Mouse (Mus musculus) adrenal gland, adult 18-20 months (tissue): ENCODE results near the gene Cdk2ap2. TPM values are rescaled to one million over a fixed set of nuclear protein-coding genes. Genes with fewer than 3 reads are reported as not detected.
"Not testable (repeated sequence)": the region's sequence is repeated elsewhere in the genome, so short reads cannot be mapped to it uniquely, and the experiment has no call there.

Experiments
- DNase-seq, 2 experiments: peaks; one replicate each; pipeline ENCODE4 v3.0.0; 2021 to 2022; ENCODE audit warnings: low spot score in 2 of 2
- total RNA-seq, 2 experiments: library from RNA; stranded (reverse); gene quantifications; 1 replicate in 1 of 2; 2 replicates in 1 of 2; pipeline ENCODE4 v1.2.3; 2021

Gene Cdk2ap2
- total RNA-seq, 2 experiments from 2014 or later: 125 to 147 TPM

DNA sequence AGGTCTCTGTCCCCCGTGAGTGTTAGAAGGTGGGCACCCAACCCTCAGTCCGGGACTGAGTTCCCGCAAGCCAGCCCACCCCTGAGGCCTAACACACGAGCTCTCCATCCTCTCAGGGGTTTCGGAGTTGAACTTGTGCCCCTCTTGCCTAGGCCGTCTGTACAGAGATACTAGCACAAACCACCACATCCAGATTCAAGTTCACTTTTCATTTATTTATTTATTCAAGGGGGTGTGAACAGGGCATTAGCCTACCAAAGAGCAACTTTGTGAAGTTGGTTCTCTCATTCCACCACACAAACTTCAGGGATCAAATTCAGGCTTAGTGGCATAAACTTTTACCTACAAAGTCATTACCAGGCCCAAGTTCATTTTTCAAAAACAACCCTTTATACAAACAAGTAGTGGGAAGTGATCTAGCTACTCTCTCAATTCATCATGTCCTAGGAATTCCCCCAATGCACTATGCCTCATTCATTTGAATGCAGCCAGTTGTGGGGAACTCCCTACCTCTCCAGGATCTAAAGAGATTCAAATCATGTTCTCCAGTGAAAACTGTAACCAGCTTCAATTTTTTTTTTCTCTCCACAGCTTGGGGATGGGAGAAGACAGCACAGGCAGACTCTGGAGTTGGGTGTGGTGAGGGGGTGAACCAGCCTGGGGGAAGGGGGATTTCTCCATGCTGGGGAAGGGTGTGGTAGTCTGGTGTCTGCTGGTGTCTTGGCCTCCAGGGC, 38.4 kb downstream of the Cdk2ap2 start:
- DNase-seq: not testable (repeated sequence)

DNA sequence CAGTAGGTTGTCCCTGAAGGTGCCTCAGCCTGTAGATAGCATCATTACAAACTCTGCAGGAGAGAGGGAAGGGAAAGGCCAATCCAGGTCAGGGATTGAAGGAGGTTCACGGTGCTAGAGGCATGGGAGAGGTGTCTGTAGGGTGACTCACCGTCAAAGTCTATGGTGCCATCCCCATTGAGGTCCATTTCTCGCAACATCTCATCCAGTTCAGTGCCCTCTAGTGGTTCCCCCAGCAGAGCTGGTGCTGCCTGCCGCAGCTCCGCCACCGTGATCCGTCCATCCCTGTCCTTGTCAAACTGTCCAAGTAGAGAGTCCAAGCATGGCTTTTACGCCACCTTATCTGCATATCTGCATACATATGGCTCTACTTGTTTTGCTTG, 39.0 kb downstream of the Cdk2ap2 start:
- DNase-seq: not testable (repeated sequence)

DNA sequence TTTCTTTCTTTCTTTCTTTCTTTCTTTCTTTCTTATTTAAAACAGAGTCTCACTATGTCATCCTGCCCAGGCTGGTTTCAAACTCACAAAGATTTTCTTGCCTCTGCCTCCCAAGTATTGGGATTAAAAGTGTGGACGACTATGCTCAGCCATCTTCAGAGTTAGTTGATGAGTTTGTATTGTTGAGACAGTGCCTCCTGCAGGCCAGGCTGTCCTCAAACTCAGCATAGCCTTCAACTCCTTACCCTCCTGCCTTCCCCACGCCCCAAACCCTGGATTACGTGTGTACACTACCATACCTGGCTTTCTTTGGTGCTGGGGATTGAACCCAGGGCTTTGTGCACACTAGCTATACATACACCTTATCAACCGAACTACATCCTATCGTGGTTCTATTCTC, 39.5 kb downstream of the Cdk2ap2 start:
- no peak for DNase-seq

DNA sequence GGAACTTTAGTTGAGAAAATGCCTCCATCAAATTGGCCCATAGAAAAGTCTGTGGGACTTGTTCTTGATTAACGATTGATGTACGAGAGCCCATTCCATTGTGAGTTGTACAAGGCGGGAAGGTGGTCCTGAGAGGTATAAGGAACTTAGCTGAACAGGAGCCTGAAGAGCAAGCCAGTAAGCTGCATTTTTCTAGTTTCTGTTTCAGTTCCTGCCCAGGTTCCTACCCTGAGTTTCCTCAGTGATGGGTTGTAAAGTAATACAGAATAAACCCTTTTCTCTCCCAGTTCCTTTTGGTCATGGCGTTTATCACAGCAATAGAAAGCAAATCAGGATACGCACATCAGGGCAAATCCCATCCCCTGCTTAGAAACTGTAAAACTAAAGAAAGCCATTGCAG, 40.9 kb downstream of the Cdk2ap2 start:
- DNase-seq: no peak

DNA sequence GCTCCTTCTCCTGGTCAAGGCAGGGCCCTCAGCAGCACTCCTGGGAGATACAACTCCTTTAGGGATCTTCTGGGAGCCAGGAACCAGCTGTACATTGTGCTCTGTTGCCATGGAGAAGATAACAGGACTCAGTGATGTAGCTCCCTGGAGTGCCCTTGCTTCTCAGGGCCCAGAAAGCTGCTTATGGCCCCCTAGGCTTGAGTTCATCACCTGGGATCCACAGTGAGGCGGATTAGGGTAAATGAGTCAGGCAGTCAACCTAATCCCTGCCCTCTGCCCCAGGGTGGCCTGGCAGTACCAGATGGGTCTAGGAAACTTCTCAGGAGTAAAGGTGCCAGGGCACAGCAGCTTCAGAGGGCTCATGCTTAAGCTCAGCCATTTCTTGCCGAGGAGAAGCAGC, 42.5 kb downstream of the Cdk2ap2 start, which contains the start of gene Gpr152:
Gene Gpr152, plus strand, starts transcription at position 342 of the 400 bp plus-strand sequence.
- no peak for DNase-seq

DNA sequence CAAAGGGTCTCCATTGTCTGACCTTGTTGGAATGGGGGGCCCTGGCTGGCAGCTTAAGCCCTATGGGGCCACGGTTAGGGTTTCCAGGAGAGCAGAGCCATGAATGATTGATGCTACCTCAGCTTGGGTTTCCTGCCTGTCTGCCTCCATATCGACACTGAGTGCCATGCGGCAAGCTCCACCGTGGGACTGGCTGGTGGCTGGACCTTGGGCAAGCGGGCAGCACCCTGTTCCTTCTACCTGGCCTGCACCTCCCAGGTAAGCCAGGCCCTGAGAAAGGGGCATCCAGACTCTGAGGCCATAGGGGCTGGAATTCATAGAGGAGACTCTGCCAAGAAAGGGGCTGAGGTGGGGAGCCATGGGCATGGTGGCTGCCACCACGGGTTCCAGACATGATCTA, 43.2 kb downstream of the Cdk2ap2 start:
- no peak for DNase-seq

DNA sequence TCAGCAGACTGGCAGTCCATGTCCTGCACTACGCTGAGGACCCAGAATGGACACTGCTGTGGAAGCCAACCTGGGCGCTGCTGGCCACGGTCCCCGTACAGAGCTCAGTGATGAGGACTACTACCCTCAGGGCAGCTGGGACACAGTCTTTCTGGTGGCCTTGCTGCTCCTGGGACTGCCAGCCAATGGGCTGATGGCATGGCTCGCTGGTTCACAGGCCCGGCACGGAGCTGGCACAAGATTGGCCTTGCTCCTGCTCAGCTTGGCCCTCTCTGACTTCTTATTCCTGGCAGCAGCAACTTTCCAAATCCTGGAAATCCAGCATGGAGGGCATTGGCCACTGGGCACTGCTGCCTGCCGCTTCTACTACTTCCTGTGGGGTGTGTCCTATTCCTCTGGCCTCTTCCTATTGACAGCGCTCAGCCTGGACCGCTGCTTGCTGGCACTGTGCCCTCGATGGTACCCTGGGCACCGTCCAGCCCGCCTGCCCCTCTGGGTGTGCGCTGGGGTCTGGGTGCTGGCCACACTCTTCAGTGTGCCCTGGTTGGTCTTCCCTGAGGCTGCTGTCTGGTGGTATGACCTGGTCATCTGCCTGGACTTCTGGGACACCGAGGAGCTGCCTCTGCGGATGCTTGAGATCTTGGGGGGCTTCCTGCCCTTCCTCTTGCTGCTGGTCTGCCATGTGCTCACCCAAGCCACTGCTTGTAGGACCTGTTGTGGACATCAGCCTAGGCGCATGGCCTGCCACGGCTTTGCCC, 45.6 kb downstream of the Cdk2ap2 start:
- no peak for DNase-seq

DNA sequence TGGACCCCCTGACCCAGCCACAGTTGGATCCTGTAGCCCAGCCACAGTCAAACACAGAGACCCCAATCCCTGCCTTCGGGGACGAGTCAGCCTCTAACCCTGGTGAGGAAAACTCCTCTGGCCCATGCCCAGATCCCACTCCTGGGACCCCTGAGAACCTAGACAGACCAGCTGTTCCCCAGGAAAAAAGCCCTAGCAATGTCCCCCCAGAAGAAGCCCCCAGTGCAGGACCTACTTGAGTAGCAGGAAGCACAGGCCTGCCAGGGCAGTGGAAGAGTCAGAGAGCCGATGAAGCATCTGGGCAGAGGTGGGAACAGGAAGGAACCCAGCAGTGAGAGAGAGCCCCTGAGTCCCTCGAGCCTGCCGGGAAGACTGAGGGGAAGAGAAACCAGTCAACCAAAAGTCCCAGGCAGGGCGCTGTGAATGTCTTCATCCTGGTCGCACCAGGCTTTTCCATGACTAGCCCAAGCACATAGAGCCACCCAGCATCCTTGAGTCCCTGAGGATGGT, 46.8 kb downstream of the Cdk2ap2 start, which contains the start of gene Cabp4:
Gene Cabp4, minus strand, starts transcription at position 275 of the 510 bp plus-strand sequence.
- DNase-seq: no peak

DNA sequence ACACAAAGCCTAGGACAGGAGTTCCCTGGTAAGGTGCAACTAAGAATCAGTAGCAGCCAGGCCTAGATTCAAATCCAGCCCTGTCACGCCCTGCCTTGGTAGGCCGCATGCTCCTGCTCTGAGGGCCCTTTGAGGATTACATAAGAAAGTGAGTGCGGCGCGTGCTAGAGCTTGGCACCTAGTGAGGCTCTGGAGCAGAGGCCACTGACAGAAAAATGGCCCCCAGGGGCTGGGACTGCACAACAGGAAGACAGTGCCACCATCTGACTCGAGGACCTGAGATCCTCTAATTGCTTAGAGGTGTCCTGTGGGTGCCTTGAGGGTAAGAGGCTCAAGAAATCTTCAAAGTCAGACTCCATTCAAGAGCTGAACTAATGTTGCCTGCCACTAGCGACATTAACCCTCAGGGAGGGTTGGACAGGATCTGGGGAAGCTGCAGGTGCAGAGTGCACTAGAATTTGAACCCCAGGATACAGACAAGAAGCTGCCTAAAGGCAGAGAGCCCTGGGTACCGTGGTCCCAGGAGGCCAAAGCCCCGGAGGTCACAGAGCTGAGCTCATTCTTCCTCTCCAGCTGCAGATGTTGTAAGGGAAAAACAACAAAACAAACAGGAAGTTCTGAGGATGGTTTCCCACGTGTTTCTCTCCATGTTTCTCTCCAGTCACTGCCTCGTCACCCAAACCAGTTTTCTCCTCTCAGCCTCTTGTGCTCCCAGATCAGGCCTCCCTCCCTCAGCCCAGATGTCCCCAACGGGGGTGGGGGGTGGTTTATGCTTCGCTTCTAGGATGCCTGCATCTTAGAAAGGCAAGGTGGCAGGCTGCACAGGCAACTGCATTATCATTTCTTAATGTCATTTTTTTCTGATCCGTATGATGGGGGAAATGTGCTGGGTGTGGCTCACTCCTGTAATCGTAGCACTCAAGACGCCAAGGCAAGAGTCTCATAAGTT, 47.8 kb downstream of the Cdk2ap2 start:
- DNase-seq: no peak

DNA sequence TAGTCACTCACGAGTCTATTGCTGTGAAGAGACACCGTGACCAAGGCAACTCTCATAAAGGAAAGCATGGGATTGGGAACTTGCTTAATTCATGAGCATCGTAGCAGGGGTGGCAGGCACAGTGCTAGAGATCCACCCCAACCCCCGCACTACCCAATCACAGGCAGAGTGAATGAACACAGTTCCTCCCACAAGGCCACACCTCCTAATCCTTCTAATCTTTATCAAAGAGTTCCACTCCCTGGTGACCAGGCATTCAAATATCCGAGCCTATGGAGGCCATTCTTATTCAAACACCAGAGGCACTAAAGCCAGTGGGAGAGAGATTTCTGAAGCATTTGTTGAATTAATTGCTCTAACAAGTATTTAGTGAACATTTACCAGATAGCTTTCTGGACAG, 49.0 kb downstream of the Cdk2ap2 start:
- no peak for DNase-seq

DNA sequence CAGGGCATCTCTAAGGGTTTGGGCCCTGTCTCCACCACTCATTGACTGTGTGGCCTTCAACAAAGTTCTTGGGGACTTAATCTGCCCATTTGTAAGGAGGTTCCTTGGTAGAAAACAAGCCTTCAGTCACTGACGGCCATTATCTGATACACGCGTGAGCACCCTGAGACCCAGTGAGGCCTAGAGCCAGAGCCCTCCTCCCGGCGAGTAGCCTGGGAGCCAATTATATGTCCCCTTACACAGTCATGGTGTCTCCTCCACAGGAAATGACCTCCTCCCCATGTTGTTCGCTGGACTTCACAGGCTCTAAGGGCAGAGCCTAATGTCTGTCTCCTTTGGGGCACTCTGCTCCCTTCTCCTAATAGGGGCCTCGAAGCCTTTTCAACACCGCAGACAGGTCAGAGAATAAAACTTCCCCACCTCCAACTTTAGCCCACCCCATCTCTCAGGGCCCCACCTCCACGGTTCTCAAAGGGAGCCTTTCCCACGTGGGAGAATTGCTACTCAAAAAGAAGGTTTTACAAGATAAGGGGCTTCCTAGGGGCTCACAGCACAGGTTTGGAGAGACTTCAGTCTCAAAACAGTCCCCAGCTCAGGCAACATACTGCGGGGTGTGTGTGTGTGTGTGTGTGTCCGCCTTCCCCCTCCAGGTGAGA, 49.5 kb downstream of the Cdk2ap2 start:
- DNase-seq: no peak

DNA sequence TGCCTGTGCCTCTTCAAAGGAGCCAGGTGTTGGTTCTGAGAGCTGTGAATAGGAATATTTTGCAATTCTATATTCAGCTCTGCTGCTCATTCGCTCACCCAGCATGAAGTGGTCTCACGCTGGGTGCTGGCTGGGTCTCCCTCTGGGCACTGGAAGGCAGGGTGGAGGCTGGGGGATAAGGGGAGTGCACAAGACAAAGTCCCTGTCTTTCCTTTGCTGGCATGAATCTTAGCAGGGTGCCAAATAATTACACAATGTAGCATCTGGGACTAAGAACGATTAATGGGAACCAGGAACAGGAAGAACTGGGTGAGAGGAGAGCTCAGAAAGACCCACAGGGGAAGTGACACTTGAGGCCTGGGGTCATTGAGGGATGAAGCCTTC, 50.0 kb downstream of the Cdk2ap2 start:
- no peak for DNase-seq

DNA sequence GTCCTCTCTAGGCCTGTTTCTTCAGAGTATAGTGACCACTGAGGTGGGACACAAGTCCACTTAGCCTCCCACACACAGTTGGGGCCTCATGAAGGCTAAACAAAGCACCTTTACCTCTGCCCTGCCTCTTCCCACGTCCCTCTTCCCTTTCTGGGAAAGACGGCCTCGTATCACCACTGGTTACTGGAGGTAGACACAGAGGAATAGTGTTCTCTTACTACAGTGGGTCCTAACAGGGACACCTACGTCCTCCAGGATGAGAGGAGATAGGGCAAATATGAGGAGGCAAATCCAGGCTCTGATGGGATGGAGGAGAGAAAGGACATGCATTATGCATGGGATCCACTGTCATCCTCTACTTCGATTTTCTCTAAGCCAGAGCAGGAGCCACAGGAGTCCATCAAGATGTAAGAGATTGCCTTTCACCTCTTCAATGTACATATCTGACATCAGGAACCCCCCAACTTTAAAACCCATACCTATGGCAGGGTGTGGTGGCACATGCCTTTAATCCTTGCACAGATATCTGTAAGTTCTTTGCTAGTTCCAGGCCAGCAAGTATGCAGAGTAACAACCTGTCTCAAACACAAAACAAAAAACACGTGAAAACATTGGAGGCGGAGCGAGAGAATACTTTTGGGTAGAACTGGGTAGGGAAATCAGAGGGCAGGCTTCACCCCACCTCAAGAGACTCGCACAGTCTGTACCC, 51.0 kb downstream of the Cdk2ap2 start:
- no peak for DNase-seq

DNA sequence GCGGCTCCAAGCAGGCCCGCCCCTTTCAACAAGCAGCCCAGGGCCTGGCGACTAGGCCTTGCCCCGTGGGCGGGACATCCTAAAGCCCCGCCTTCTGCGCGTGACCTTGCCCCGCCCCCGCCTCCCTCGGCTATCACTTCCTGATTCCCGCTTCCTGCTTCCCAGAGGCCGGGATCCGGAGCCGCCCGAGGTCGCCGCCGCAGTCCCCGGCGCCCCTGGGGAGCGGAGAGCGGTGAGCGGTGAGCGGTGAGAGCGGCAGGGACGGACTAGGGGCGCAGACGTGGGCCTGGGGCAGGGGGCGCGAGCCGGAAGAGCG, 51.5 kb downstream of the Cdk2ap2 start, which contains the start of gene Coro1b:
Gene Coro1b, plus strand, starts transcription at position 129 of the 316 bp plus-strand sequence.
- peak; percentile 98 for DNase-seq

Other genes starting within 250 kb of the Cdk2ap2 start
- 100 to 1,000 TPM in 1 of 2 experiments, 10 to 100 TPM in 1; 82.1 to 271 TPM for gene Chka, start 245.4 kb upstream of the Cdk2ap2 start, total RNA-seq
- 10 to 100 TPM; 66.3 to 84.7 TPM for gene Tcirg1, start 190.0 kb upstream of the Cdk2ap2 start, total RNA-seq
- gene Ndufs8, start 184.4 kb upstream of the Cdk2ap2 start, total RNA-seq: 100 to 1,000 TPM; 344 to 380 TPM
- 100 to 1,000 TPM in 1 of 2 experiments, 10 to 100 TPM in 1; 14.4 to 169 TPM for gene Aldh3b1, start 167.4 kb upstream of the Cdk2ap2 start, total RNA-seq
- gene Unc93b1, start 162.0 kb upstream of the Cdk2ap2 start, total RNA-seq: 10 to 100 TPM; 53.3 to 64.4 TPM
- gene Aldh3b3, start 138.5 kb upstream of the Cdk2ap2 start, total RNA-seq: 1 to 10 TPM in 1 of 2 experiments, under 1 TPM in 1; 0.29 to 1.0 TPM
- 10 to 100 TPM in 1 of 2 experiments, 1 to 10 TPM in 1; 6.7 to 13.8 TPM for gene Aldh3b2, start 124.9 kb upstream of the Cdk2ap2 start, total RNA-seq
- gene Acy3, start 110.6 kb upstream of the Cdk2ap2 start, total RNA-seq: 10 to 100 TPM; 16.1 to 20.8 TPM
- gene Tbx10, start 104.4 kb upstream of the Cdk2ap2 start, total RNA-seq: not detected
- gene Nudt8, start 96.6 kb upstream of the Cdk2ap2 start, total RNA-seq: 10 to 100 TPM; 27.6 to 33.3 TPM
- gene Gm49405, start 96.6 kb upstream of the Cdk2ap2 start, total RNA-seq: 1 to 10 TPM; 1.1 TPM
- gene Doc2g, start 93.9 kb upstream of the Cdk2ap2 start, total RNA-seq: 1 to 10 TPM; 1.9 to 2.4 TPM
- gene Ndufv1, start 84.4 kb upstream of the Cdk2ap2 start, total RNA-seq: 100 to 1,000 TPM; 359 to 601 TPM
- 100 to 1,000 TPM; 392 to 420 TPM for gene Gstp1, start 59.2 kb upstream of the Cdk2ap2 start, total RNA-seq
- gene Gstp2, start 51.2 kb upstream of the Cdk2ap2 start, total RNA-seq: 10 to 100 TPM; 50.2 to 66.1 TPM
- gene Gstp3, start 37.6 kb upstream of the Cdk2ap2 start, total RNA-seq: 1 to 10 TPM; 2.0 to 2.1 TPM
- gene Cabp2, start 15.6 kb upstream of the Cdk2ap2 start, total RNA-seq: not detected
- gene Pitpnm1, start 2.8 kb downstream of the Cdk2ap2 start, total RNA-seq: 100 to 1,000 TPM in 1 of 2 experiments, 10 to 100 TPM in 1; 85.6 to 115 TPM
- gene Aip, start 28.7 kb downstream of the Cdk2ap2 start, total RNA-seq: 100 to 1,000 TPM; 119 to 121 TPM
- gene Gpr152, start 42.6 kb downstream of the Cdk2ap2 start, total RNA-seq: not detected
- under 1 TPM; 0.16 to 0.60 TPM for gene Cabp4, start 46.9 kb downstream of the Cdk2ap2 start, total RNA-seq
- 100 to 1,000 TPM; 145 to 150 TPM for gene Coro1b, start 51.4 kb downstream of the Cdk2ap2 start, total RNA-seq
- 1 to 10 TPM; 3.2 to 3.3 TPM for gene Ptprcap, start 56.4 kb downstream of the Cdk2ap2 start, total RNA-seq
- 10 to 100 TPM; 30.2 to 36.3 TPM for gene Rps6kb2, start 66.2 kb downstream of the Cdk2ap2 start, total RNA-seq
- gene Carns1, start 78.3 kb downstream of the Cdk2ap2 start, total RNA-seq: 1 to 10 TPM; 3.2 to 3.5 TPM
- gene Tbc1d10c, start 94.1 kb downstream of the Cdk2ap2 start, total RNA-seq: 1 to 10 TPM; 1.1 to 1.6 TPM
- gene Ppp1ca, start 94.9 kb downstream of the Cdk2ap2 start, total RNA-seq: 100 to 1,000 TPM; 353 to 384 TPM
- 1 to 10 TPM; 7.5 to 9.0 TPM for gene Rad9a, start 104.5 kb downstream of the Cdk2ap2 start, total RNA-seq
- 10 to 100 TPM in 1 of 2 experiments, 1 to 10 TPM in 1; 7.9 to 11.1 TPM for gene Clcf1, start 117.1 kb downstream of the Cdk2ap2 start, total RNA-seq
- not detected for gene AC109138.7, start 117.2 kb downstream of the Cdk2ap2 start, total RNA-seq
- gene Pold4, start 134.7 kb downstream of the Cdk2ap2 start, total RNA-seq: 10 to 100 TPM; 41.0 to 44.4 TPM
- 10 to 100 TPM; 23.7 to 31.6 TPM for gene Ssh3, start 172.0 kb downstream of the Cdk2ap2 start, total RNA-seq
- gene Ankrd13d, start 186.0 kb downstream of the Cdk2ap2 start, total RNA-seq: 1 to 10 TPM; 3.2 to 5.0 TPM
- 10 to 100 TPM; 55.9 to 62.9 TPM for gene Grk2, start 209.0 kb downstream of the Cdk2ap2 start, total RNA-seq